Mouse (Mus musculus) limb, embryonic 12.5 days (tissue): ENCODE data around the gene Lbx1. TPM values are rescaled to one million over a fixed set of nuclear protein-coding genes. Genes with fewer than 3 reads are reported as not detected.

Experiments
- ATAC-seq: fragments of 200-750 bp; cut with Nextera tagmentation; 2 replicates; pipeline ENCODE4 v1.8.0; 2017; ENCODE audit warnings: low read depth, moderate TSS enrichment; ENCODE audit not compliant: insufficient number of reproducible peaks, insufficient read depth, low FRiP score, low TSS enrichment
- H3K27ac ChIP-seq: fragments of 300-500 bp; sonication (generic); 2 replicates; pipeline ENCODE4 v1.5.1; 2016; ENCODE audit warnings: mild to moderate bottlenecking, moderate library complexity
- H3K27me3 ChIP-seq: fragments of 300-500 bp; sonication (generic); 2 replicates; pipeline ENCODE4 v1.6.1; 2016; ENCODE audit warnings: mild to moderate bottlenecking, moderate library complexity
- H3K36me3 ChIP-seq: fragments of 300-500 bp; sonication (generic); 2 replicates; pipeline ENCODE4 v1.6.1; 2016; ENCODE audit warnings: mild to moderate bottlenecking, moderate library complexity
- H3K4me1 ChIP-seq: fragments of 300-500 bp; sonication (generic); replicated peaks from 2 replicates; pipeline ENCODE4 v1.6.1; 2016
- H3K4me2 ChIP-seq: fragments of 300-500 bp; sonication (generic); 2 replicates; pipeline ENCODE4 v1.6.1; 2016; ENCODE audit warnings: mild to moderate bottlenecking, moderate library complexity
- H3K4me3 ChIP-seq: fragments of 300-500 bp; sonication (generic); replicated peaks from 2 replicates; pipeline ENCODE4 v1.5.1; 2016; ENCODE audit warnings: mild to moderate bottlenecking
- H3K9ac ChIP-seq: fragments of 300-500 bp; sonication (generic); replicated peaks from 2 replicates; pipeline ENCODE4 v1.6.1; 2016; ENCODE audit warnings: mild to moderate bottlenecking, moderate library complexity
- H3K9me3 ChIP-seq: fragments of 300-500 bp; sonication (generic); 2 replicates; pipeline ENCODE4 v1.6.1; 2016; ENCODE audit warnings: mild to moderate bottlenecking, moderate library complexity
- WGBS: fragments of 180-500 bp; shearing (Covaris S2); methylation state at CpG from one replicate; pipeline ENCODE4 v1.1.7; 2016; 5-methylcytosine and 5-hydroxymethylcytosine counted together
- polyA plus RNA-seq: library from polyadenylated mRNA; unstranded; fragments of >200 nt; fragmentation: Nextera tagmentation; extraction: Ambion mirVana; gene quantifications from 2 replicates; pipeline ENCODE4 v1.2.1, GENCODE M21; 2016

Gene Lbx1
- polyA plus RNA-seq, 1 experiment from 2014 or later = 3.1 TPM

DNA sequence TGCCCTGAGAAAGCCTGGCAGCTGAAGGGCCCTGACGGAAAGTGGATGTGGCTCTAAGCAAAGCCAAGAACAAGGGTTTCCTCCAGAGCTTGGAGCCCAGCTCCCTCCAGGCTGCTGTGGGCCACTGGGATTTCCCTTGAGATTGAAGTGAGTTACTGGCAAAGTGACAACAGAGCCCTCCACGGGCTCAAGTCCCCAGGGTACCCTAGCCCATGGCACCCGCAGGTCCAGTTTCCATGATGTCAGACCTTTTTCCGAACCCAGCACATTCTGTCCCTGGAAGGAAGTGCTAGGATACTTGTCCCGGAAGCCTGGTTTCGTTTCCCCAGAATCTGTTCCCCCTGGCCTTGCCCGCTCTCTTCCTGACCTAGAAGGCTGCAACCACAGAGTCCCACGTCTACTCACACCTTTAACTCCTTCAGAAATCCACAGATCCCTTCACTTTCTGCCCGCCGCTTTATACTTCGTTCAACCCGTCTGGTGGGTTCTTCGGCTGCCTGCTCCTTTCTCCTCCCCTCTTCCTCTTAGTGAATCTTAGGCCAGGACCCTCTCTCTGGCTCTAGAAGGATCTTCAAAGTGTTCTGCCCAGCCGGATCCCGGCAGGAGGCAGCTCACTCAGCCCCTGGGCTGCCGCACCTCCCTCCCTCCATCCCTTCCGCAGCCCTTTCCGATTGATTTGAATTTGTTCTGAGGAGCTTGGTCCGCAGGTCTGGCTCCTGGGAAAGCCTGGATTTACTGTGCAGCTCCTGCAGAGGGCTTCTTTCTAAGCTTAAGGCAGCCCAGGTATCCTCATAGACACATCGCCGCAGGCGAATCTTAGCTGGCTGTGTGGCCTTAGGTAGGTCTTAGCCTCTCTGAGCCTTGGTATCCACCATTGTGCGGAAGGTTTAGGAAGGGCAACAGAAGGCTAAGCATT lies 7.0 kb upstream of the Lbx1 start:
- ATAC-seq = no peak
- Histone ChIP-seq H3K4me3 (no peak overlapping the region), H3K9me3 (no peaks in the 10 kb centered on the region), H3K36me3 (no peaks in the 10 kb centered on the region), H3K27me3 (peaks cover 95% of the 10 kb centered on the region), H3K27ac (no peak overlapping the region), H3K9ac (no peak overlapping the region), H3K4me2 (0 out of 2 replicates have a peak overlapping the region, but pooled peaks have one; percentile 1), H3K4me1 (peaks cover 11% of the 10 kb centered on the region)
- 3% methylated on average over 23 of the region's 23 CpGs for WGBS

GRCm38 (mm10) chr19:45242017-45242347 lies 6.4 kb upstream of the Lbx1 start:
- no peaks in the 10 kb centered on the region for H3K36me3 ChIP-seq
- H3K27me3 ChIP-seq = peaks cover 99% of the 10 kb centered on the region
- WGBS = 10% methylated on average over 4 of the region's 4 CpGs
- H3K9ac ChIP-seq = no peak overlapping the region
- H3K4me2 ChIP-seq = no peak overlapping the region
- H3K27ac ChIP-seq = no peak overlapping the region
- no peaks in the 10 kb centered on the region for H3K9me3 ChIP-seq
- ATAC-seq = no peak
- peaks cover 16% of the 10 kb centered on the region for H3K4me1 ChIP-seq
- no peak overlapping the region for H3K4me3 ChIP-seq

GRCm38 (mm10) chr19:45240026-45240425 lies 4.4 kb upstream of the Lbx1 start:
- ATAC-seq = no peak
- Histone ChIP-seq H3K27me3 (peaks cover 99% of the 10 kb centered on the region), H3K36me3 (no peaks in the 10 kb centered on the region), H3K4me2 (no peak overlapping the region), H3K4me3 (no peak overlapping the region), H3K4me1 (peaks cover 35% of the 10 kb centered on the region), H3K9ac (no peak overlapping the region), H3K9me3 (no peaks in the 10 kb centered on the region), H3K27ac (no peak overlapping the region)
- WGBS = 6% methylated on average over 2 of the region's 2 CpGs

DNA sequence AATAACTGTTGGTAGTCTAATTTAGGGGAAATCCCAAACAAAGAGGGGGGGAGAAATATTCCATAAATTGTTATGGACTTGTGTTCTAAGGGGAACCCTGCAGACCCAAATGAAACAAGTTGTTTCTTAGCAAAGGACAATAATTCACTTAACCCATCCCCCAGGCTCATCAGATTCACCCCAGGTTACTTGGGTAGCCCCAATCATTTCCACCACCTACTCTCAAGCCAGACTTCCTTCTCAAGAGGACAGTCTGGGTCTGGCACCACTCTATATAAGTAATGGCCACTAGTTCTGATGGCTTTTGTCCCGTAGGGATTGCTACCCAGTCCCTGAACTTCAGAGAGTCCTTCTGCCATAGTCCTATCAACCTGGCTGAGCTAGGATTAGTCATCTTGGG lies 3.6 kb upstream of the Lbx1 start:
- Histone ChIP-seq H3K36me3 (no peaks in the 10 kb centered on the region), H3K4me3 (no peak overlapping the region), H3K4me1 (peaks cover 40% of the 10 kb centered on the region), H3K9me3 (no peaks in the 10 kb centered on the region), H3K4me2 (no peak overlapping the region), H3K27me3 (peaks cover 99% of the 10 kb centered on the region), H3K27ac (no peak overlapping the region), H3K9ac (no peak overlapping the region)
- no peak for ATAC-seq
- WGBS = 11% methylated on average over 1 of the region's 1 CpGs

GRCm38 (mm10) chr19:45237665-45238209 lies 2.1 kb upstream of the Lbx1 start:
- no peak for ATAC-seq
- no peaks in the 10 kb centered on the region for H3K36me3 ChIP-seq
- H3K9ac ChIP-seq = no peak overlapping the region
- peaks cover 34% of the 10 kb centered on the region for H3K4me1 ChIP-seq
- peaks cover 99% of the 10 kb centered on the region for H3K27me3 ChIP-seq
- H3K4me3 ChIP-seq = peak overlapping the region; percentile 42; the same call in 1 of the 2 replicates
- no peak overlapping the region; the same call in 1 of the 2 replicates for H3K4me2 ChIP-seq
- no peak overlapping the region for H3K27ac ChIP-seq
- WGBS = 11% methylated on average over 3 of the region's 3 CpGs
- no peaks in the 10 kb centered on the region for H3K9me3 ChIP-seq

DNA sequence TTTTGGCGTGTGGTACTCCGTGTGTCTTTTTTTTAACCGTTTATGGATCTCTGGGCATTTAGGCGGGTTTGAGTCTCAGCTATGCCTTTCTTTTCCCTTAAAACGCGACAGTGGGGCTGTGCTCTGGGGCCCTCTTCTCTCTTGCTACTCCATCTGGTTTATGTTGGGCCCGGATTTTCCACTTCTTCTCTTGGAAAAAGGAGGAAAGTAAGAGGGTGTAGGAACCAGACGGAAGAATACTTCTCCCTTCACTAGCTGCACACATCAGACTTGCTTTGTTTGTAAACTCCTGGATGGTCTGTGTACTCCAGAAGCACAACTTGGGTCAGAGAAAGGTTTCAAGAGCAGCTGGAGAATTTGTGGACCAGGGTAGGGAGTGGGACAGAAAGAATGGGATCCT lies 1.5 kb upstream of the Lbx1 start:
- Histone ChIP-seq H3K27me3 (peaks cover 99% of the 10 kb centered on the region), H3K36me3 (no peaks in the 10 kb centered on the region), H3K27ac (no peak overlapping the region), H3K4me2 (peak overlapping the region; percentile 67; the same call in 1 of the 2 replicates), H3K9me3 (no peaks in the 10 kb centered on the region), H3K9ac (no peak overlapping the region), H3K4me1 (peaks cover 29% of the 10 kb centered on the region), H3K4me3 (peak overlapping the region; percentile 42; the same call in 1 of the 2 replicates)
- no peak for ATAC-seq
- WGBS = 2% methylated on average over 8 of the region's 8 CpGs

DNA sequence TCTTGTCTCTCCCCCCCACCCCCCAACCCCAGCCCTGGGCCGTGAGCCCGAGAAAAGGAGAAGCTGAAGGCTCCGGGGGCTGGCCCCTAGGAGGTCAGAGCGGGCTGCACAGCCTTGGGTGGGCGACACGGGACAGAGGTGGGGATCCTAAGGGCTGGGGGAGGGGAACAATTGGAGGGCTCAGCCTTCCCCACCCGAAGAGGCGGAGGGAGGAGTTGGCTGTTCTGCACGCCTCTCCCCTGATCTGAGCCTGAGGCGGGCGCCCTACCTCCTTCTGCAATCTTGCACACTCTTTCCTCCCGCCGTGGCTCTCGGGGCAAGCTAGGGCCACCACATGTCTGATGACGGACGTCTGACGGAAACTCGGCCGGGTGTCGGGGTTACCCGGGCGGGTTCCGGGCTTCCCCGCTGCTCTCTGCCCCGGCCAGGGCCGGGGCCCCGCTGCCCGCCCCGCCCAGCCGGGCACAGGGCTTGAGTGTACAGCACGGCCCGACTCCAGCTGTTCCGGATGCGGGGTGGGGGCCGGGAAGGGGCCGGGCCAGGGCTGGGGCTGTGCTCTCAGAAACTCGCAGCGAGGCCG lies 841 bp upstream of the Lbx1 start:
- Histone ChIP-seq H3K27ac (peak overlapping the region; percentile 50), H3K36me3 (no peaks in the 10 kb centered on the region), H3K9ac (peak overlapping the region; percentile 50; the same call in 1 of the 2 replicates), H3K4me1 (peaks cover 34% of the 10 kb centered on the region), H3K27me3 (peaks cover 99% of the 10 kb centered on the region), H3K4me3 (peak overlapping the region; percentile 42), H3K4me2 (peak overlapping the region; percentile 67), H3K9me3 (no peaks in the 10 kb centered on the region)
- under 1% methylated on average over 39 of the region's 39 CpGs for WGBS
- ATAC-seq = peak; percentile 75

- Histone ChIP-seq H3K4me1 (peaks cover 42% of the 10 kb centered on the region), H3K9ac (peak overlapping the region; percentile 48), H3K4me3 (peak overlapping the region; percentile 42), H3K9me3 (no peaks in the 10 kb centered on the region), H3K4me2 (peak overlapping the region; percentile 67), H3K27ac (peak overlapping the region; percentile 72), H3K36me3 (no peaks in the 10 kb centered on the region), H3K27me3 (peaks cover 99% of the 10 kb centered on the region)
- no peak for ATAC-seq
- under 1% methylated on average over 44 of the region's 53 CpGs for WGBS
Observed at GRCm38 (mm10) chr19:45235331-45235741, 276 bp downstream of the Lbx1 start.

GRCm38 (mm10) chr19:45234771-45235231 lies 811 bp downstream of the Lbx1 start:
- no peak for ATAC-seq
- Histone ChIP-seq H3K4me2 (peak overlapping the region; percentile 67), H3K4me1 (peaks cover 42% of the 10 kb centered on the region), H3K9ac (peak overlapping the region; percentile 48), H3K9me3 (no peaks in the 10 kb centered on the region), H3K36me3 (no peaks in the 10 kb centered on the region), H3K4me3 (peak overlapping the region; percentile 42), H3K27me3 (peaks cover 99% of the 10 kb centered on the region), H3K27ac (peak overlapping the region; percentile 72; the same call in 1 of the 2 replicates)
- WGBS = under 1% methylated on average over 42 of the region's 42 CpGs

DNA sequence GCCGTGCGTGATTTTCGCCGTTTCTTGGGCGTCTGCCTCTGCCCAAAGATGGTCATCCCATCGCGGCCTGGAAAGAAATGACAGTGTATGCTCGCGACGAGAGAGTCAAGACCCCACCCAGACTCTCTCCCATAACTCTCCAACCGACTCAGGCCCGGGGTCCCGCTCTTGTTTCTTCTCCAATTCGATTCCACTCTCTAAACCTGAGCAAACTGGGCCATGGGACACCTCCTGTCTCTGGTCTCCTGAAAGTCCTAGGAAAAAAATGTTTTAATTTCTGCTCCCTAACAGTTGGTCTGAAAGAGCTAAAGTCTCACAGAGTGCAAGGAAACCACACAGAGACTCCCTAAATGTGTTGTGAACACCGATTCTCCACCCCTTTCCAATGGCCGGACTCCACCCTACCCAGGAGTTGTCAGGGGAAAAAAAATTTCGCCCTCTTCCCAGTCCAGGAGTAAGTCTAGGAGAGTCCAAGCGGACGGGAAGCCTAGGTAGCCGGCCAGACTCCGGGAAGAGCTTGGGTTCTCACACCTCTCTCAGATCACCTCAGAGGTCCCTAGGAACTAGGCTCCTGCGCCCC lies 1.3 kb downstream of the Lbx1 start:
- Histone ChIP-seq H3K27ac (0 out of 2 replicates have a peak overlapping the region, but pooled peaks have one; percentile 72), H3K4me1 (peaks cover 42% of the 10 kb centered on the region), H3K27me3 (peaks cover 99% of the 10 kb centered on the region), H3K9me3 (no peaks in the 10 kb centered on the region), H3K4me2 (peak overlapping the region; percentile 67), H3K9ac (peak overlapping the region; percentile 48), H3K4me3 (peak overlapping the region; percentile 42), H3K36me3 (no peaks in the 10 kb centered on the region)
- ATAC-seq = no peak
- under 1% methylated on average over 22 of the region's 22 CpGs for WGBS
